Mouse (Mus musculus) cerebellum, adult 2 months (tissue): ENCODE measurements around the gene Copz2.

Experiments used
- CTCF ChIP-seq: fragments of 200-500 bp; IDR thresholded peaks from 2 replicates; pipeline ENCODE4 v1.5.1; 2011; ENCODE audit warnings: low read depth, mild to moderate bottlenecking, control low read depth, low read length, moderate library complexity, borderline replicate concordance; ENCODE audit not compliant: insufficient read depth
- POLR2A ChIP-seq: fragments of 200-500 bp; IDR thresholded peaks from 2 replicates; pipeline ENCODE4 v1.6.1; 2011; ENCODE audit warnings: low read length, control low read depth, borderline replicate concordance; ENCODE audit not compliant: insufficient read depth

- TF ChIP-seq CTCF (no peak), POLR2A (no peak)
Observed at GRCm38 (mm10) chr11:96906431-96907161, 56.9 kb downstream of the Copz2 start.
